Mouse (Mus musculus): ENCODE measurements around the gene Mapkapk3.

Gene Mapkapk3

DNA sequence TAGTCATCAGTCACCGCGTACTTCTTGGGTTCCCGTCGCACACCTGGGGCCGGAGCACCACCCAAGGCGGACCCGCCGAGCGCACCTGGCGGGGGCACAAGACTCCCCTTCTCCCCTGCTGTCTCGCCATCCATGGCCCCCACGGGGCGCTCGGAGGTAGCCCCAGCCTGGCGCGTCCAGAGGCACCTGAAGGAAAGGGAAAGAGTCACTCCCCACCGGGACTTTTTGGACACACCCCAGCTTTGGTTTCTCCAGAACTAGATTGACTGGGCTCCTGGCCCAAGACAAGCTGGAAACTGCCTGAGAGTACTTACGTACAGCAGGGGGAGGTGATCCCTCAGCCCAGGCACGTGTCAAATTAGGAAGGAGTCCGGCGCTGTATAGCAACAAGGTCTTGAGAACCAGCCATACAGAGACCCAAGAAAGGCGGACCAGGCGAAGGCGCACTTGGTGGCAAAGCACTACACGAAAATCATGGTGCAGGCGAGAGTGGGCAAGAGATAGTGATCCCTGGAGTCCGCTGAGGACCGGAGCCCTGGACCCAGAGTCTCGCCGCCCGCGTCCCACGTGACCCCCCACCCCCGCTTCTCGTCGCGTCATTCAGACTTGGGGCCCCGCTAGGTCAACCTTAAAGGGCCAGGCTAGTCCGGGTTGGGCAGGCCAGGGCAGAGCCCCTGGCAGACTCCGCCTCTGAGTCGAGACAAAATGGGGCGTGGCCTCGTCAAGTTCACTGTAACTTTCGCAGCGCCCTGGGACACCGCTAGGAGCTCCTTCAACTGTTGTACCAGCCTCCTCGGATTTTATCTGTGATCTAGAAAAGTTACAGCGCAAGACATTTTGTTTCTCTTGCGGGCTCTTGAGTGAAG lies at the start of gene Mapkapk3:
TSS of gene Mapkapk3 (minus strand) at position 667 of the 866 bp plus-strand sequence.
- peak; percentile 95 for DNase-seq

- peak; percentile 91 for DNase-seq
These were observed 48.7 kb upstream of the Mapkapk3 start, which contains the start of gene Hemk1 for GRCm38 (mm10) chr9:107338172-107338883. Gene Hemk1, minus strand, starts transcription at chr9:107338350.

DNA sequence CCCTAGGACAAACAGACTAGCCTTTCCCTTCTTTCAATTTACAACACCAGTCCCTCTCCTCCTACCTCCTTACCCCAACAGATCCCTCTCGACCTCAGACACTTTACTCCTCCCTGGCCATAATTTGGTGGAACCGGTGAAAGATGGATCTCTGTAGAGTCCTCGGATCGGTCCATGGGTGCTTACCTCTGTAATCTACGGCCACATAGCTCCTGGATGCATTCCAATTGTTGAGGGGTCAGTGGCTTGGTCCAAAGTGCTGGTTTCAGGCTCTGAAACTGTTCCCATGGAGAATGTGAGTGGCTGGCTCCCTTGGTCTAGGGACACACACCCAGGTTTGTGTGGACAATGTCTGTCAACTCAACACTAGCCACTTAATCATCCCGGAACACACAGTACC lies 46.7 kb upstream of the Mapkapk3 start:
- no peak for DNase-seq

DNA sequence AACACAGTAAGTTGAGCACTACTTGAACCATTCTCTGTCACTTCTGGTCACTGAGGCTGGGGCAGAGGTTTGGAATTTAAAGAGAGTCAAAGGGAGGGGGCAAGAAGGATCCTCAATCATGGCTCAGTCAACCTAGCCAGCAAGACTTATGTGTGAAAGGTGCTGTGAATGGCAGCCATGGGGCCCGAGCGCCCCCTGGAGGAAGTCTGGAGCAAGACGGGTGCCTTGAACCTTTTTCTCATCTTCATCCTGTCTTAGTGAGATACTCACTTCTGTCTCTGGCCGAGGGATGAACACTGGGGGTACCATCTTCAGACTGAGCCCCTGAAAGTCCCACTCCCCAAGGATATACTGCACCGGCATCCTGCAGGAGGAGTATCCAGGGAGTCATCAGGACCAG lies 46.2 kb upstream of the Mapkapk3 start:
- DNase-seq, result peak; percentile 50

GRCm38 (mm10) chr9:107335046-107335445 lies 45.4 kb upstream of the Mapkapk3 start:
- no peak for DNase-seq

DNA sequence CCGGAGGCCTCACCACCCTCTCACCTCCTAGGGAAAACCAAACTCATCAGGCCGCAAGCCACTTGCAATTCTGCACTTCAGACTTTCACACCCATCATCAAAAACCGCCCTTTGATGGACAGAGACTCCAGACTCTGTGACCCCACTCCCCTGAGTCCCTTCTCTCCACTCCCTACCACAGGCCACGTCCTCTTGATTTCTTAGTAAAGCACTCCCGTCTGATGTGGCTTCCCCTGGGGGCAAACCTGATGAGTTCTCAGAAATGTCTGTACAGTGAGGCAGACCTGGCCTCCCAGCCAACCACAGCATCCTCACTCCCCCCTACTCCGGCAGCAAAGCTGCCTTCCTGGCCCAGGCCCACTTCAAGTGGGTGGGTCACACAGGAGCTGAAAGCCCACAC lies 44.7 kb upstream of the Mapkapk3 start:
- no peak for DNase-seq

GRCm38 (mm10) chr9:107333686-107334085 lies 44.0 kb upstream of the Mapkapk3 start:
- no peak for DNase-seq

DNA sequence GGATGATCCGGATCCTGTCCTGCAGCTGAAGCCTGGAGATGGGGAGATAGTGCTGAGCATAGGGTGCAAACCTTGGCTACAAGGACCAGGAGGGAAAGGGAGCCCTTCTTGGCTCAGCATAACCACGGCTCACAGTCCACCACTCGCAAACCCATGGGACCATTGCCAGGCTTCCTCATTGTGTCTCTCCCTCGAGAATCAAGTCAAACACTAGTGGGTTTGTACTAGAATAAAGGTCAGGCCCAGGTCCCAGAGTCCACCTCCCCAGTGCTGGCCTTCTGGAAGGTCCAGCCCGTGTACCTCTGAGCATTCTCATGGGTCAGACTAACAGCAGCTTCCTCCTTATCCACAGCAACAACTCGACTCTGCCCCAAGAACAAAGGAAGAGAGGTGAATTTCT lies 41.1 kb upstream of the Mapkapk3 start:
- DNase-seq, result no peak

DNA sequence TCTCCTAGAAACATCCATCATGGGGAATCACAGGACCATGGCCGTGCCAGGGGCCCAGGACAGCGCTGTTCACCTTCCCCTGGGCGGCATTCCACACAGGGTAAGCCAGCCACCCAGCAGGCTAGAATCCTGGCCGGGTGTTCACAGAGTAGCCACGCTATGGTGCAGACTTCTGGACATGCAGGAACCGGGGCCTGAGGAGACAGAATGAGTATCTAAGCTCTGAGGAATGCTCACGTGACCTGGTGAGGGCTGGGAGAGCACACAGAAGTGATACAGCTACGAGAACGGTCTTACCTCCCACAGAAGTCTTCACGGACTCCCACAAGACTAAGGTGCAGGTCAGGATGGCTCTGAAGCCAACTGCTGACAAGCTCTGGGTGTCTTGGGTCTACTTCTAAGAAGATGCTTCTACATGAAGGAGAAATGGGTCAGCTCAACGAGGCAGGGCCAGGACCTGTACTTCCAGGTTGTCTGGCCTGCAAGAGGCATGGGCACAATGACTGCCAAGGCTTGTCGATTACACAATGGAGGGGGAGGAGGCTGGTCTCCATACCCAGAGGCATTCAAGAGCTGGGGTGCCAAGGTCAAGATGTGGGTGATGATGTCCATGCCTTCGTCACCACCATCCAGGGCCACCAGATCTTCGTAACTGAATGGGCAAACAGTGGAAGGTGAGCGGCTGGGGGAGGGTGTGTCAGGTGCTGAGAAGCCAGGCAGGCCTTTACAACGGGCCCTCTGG lies 38.4 kb upstream of the Mapkapk3 start:
- DNase-seq, result no peak

DNA sequence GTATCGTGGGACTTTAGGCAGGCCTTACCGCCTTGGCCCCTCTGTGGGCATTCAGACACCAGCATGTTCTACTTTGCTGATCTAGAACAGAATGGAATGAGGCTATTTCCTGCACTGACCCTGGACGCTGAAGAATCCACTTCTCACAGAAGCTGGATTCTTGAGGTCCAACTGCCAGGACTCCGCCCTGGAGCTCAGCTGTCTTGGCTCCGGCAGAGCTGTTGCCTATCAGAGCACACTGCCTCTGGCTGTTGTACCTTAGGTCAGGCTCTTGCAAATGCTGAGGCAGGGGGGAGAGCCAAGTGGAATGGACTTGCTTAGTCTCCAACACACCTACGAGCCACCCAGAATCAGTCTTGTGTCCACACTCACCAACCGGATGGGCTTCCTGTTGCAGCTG lies 36.2 kb upstream of the Mapkapk3 start:
- no peak for DNase-seq

- no peak for DNase-seq
These were observed 35.3 kb upstream of the Mapkapk3 start for GRCm38 (mm10) chr9:107324799-107325561.

GRCm38 (mm10) chr9:107323558-107323957 lies 33.9 kb upstream of the Mapkapk3 start:
- DNase-seq, result no peak

- DNase-seq, result no peak
These were observed 32.9 kb upstream of the Mapkapk3 start for GRCm38 (mm10) chr9:107322461-107323050.

GRCm38 (mm10) chr9:107315791-107316190 lies 26.1 kb upstream of the Mapkapk3 start:
- no peak for DNase-seq

DNA sequence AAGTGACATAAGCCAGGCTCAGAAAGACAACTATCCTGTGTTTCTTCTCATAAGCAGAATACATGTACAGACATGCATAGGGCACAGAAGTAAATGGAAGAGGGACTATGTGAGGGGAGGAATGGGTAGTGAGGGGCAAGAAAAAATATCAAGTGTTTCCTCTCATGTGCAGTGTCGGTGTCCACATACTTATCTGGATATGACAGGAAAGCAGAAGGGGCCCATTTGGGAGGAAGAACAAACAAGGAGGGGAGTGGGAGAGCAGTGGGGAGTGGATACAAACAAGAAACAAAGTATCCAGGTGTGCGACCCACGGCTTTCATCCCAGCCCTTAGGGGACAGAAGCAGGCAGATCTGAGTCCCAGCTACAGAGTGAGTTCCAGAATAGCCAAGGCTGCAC lies 24.2 kb upstream of the Mapkapk3 start:
- no peak for DNase-seq

- DNase-seq, result no peak
These were observed 23.3 kb upstream of the Mapkapk3 start for GRCm38 (mm10) chr9:107312811-107313584.

DNA sequence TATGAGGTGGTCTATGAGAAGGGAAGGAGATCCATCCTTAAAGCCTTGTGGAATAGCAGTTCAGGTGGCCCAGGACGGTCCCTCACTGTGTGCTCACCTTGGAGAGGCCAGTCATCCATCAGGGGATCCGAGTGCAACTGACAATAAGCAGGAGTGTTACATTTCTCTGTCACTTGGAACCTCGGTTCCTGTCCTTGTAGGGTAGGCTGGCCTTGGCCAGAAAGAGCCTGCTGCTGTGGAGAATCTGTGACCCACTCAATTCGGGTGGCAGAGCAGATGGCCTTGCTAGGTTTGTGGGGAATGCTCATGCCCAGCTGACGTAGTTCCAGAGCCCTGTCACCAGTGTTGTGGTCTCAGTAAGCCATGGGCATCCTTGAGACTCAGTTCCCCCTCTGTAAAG lies 19.9 kb upstream of the Mapkapk3 start:
- DNase-seq, result no peak

DNA sequence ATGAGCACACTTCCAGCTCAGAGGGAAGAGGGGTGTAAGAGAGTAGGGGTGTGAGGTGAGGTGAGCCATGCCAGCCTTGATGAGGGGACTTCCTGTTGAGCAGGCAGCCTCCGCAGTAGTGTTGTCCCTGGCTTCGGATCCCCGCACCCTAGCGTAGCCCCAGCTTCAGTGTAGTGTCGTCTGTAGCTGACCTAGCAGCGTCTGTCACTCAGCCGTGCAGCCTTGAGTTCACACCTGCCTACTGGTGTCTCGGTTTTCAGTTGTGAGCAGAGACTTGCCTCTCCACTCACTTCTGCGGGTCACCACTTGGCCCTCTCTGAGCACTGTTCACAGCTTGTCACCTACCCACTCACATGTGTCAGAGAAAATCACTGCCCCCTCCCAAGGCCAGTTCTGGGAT lies 19.5 kb upstream of the Mapkapk3 start:
- DNase-seq, result no peak

GRCm38 (mm10) chr9:107308346-107309000 lies 18.8 kb upstream of the Mapkapk3 start:
- DNase-seq, result no peak

DNA sequence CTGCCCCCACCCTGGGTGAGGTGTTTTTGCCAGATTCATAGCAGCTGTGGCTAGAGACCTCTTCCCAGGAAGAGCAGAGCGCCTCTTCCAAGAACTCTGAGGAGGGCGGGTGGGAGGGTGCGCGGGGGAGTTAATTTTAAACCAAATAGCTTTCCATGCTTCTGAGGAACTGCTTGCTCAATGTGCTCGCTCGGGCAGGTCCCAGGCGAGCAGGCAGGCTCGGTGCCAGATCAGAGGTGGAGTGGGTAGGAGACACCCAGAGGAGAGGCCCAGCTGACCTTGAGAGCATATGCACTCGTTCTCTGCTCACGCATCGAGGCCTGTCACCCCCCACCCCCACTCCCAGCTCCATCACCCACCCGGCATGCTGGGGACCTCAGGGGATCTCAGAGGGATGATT lies 18.2 kb upstream of the Mapkapk3 start:
- DNase-seq, result no peak
